Mouse (Mus musculus) midbrain, postnatal 0 days (tissue): Measurements from ENCODE around the gene Pogz. TPM values are rescaled to one million over a fixed set of nuclear protein-coding genes. Genes with fewer than 3 reads are reported as not detected.

Experiments used
- ATAC-seq: fragments of 200-750 bp; cut with Nextera tagmentation; 2 replicates; pipeline ENCODE4 v1.8.0; 2017; ENCODE audit warnings: moderate number of reproducible peaks, mild to moderate bottlenecking, moderate TSS enrichment, moderate library complexity; ENCODE audit not compliant: low FRiP score
- DNase-seq: peaks from one replicate; pipeline ENCODE4 v3.0.0-alpha.2; 2015; ENCODE audit warnings: low spot score
- H3K27ac ChIP-seq: fragments of 300-500 bp; sonication (generic); 2 replicates; pipeline ENCODE4 v1.5.1; 2014; ENCODE audit warnings: low read depth, mild to moderate bottlenecking, low read length, mixed read lengths
- H3K27me3 ChIP-seq: fragments of 300-500 bp; sonication (generic); 2 replicates; pipeline ENCODE4 v1.6.1; 2014; ENCODE audit warnings: low read length, control low read depth, mixed read lengths; ENCODE audit not compliant: insufficient read depth
- H3K36me3 ChIP-seq: fragments of 300-500 bp; sonication (generic); 2 replicates; pipeline ENCODE4 v1.6.1; 2014; ENCODE audit warnings: low read length, control low read depth, mixed read lengths; ENCODE audit not compliant: insufficient read depth
- H3K4me1 ChIP-seq: fragments of 300-500 bp; sonication (generic); 2 replicates; pipeline ENCODE4 v1.6.1; 2014; ENCODE audit warnings: mild to moderate bottlenecking, control low read depth, antibody characterized with exemption, low read length, mixed read lengths; ENCODE audit not compliant: insufficient read depth
- H3K4me2 ChIP-seq: fragments of 300-500 bp; sonication (generic); 2 replicates; pipeline ENCODE4 v1.6.1; 2014; ENCODE audit warnings: low read depth, mild to moderate bottlenecking, low read length, mixed read lengths; ENCODE audit not compliant: poor library complexity, severe bottlenecking
- H3K4me3 ChIP-seq: fragments of 300-500 bp; sonication (generic); 2 replicates; pipeline ENCODE4 v1.5.1; 2014; ENCODE audit warnings: low read depth, mild to moderate bottlenecking, low read length, moderate library complexity
- H3K9ac ChIP-seq: fragments of 300-500 bp; sonication (generic); replicated peaks from 2 replicates; pipeline ENCODE4 v1.6.1; 2014; ENCODE audit warnings: mild to moderate bottlenecking, low read length, moderate library complexity, mixed read lengths; ENCODE audit not compliant: poor library complexity, severe bottlenecking
- H3K9me3 ChIP-seq: fragments of 300-500 bp; sonication (generic); 2 replicates; pipeline ENCODE4 v1.6.1; 2016; ENCODE audit warnings: low read length, control low read depth
- CTCF ChIP-seq: IDR thresholded peaks from 2 replicates; pipeline ENCODE4 v1.5.1; 2016; ENCODE audit warnings: antibody characterized with exemption, mild to moderate bottlenecking
- WGBS: fragments of 180-500 bp; shearing (Covaris S2); extraction: QIAGEN DNeasy Blood & Tissue Kit; methylation state at CpG from one replicate; pipeline ENCODE4 v1.1.7; 2014; 5-methylcytosine and 5-hydroxymethylcytosine counted together
- polyA plus RNA-seq: library from polyadenylated mRNA; unstranded; fragments of >200 nt; fragmentation: Nextera tagmentation; extraction: Ambion mirVana; gene quantifications from 2 replicates; pipeline ENCODE4 v1.2.1, GENCODE M21; 2015
- total RNA-seq: library from RNA; depleted of rRNA; stranded (reverse); fragments of >200 nt; gene quantifications from 2 replicates; pipeline ENCODE4 v1.2.3, GENCODE M21; 2014

The Pogz gene
- total and polyA plus RNA-seq, 2 experiments from 2014 or later: 17.5 to 42.5 TPM

- Histone ChIP-seq H3K4me2 (no peak overlapping the region), H3K27me3 (no peaks in the 10 kb centered on the region), H3K9ac (no peak overlapping the region), H3K36me3 (no peaks in the 10 kb centered on the region), H3K27ac (no peak overlapping the region), H3K4me1 (no peaks in the 10 kb centered on the region), H3K4me3 (no peak overlapping the region), H3K9me3 (no peaks in the 10 kb centered on the region)
- DNase-seq (no peak), ATAC-seq (no peak)
- WGBS: 94% methylated on average over 3 of the region's 3 CpGs
- TF ChIP-seq CTCF: no peak
These were observed 23.7 kb upstream of the Pogz start for GRCm38 (mm10) chr3:94813651-94814050.

- H3K4me1 ChIP-seq: no peaks in the 10 kb centered on the region
- H3K4me2 ChIP-seq: no peak overlapping the region
- H3K4me3 ChIP-seq: no peak overlapping the region
- no peak overlapping the region for H3K27ac ChIP-seq
- H3K36me3 ChIP-seq: no peaks in the 10 kb centered on the region
- ATAC-seq: no peak
- 81% methylated on average over 4 of the region's 4 CpGs for WGBS
- TF ChIP-seq CTCF: no peak
- H3K9me3 ChIP-seq: no peaks in the 10 kb centered on the region
- DNase-seq: no peak
- H3K9ac ChIP-seq: no peak overlapping the region
- H3K27me3 ChIP-seq: no peaks in the 10 kb centered on the region
These were observed 23.3 kb upstream of the Pogz start for GRCm38 (mm10) chr3:94814063-94814462.

- no peak overlapping the region for H3K4me3 ChIP-seq
- H3K27me3 ChIP-seq: no peaks in the 10 kb centered on the region
- no peak overlapping the region for H3K4me2 ChIP-seq
- H3K4me1 ChIP-seq: no peaks in the 10 kb centered on the region
- H3K27ac ChIP-seq: no peak overlapping the region
- 86% methylated on average over 4 of the region's 4 CpGs for WGBS
- TF ChIP-seq CTCF: no peak
- H3K36me3 ChIP-seq: no peaks in the 10 kb centered on the region
- no peak for DNase-seq
- H3K9me3 ChIP-seq: no peaks in the 10 kb centered on the region
- no peak for ATAC-seq
- no peak overlapping the region for H3K9ac ChIP-seq
These were observed 22.7 kb upstream of the Pogz start for GRCm38 (mm10) chr3:94814663-94815062.

GRCm38 (mm10) chr3:94815603-94816002 is 21.8 kb upstream of the Pogz start:
- Histone ChIP-seq H3K4me3 (no peak overlapping the region), H3K4me1 (no peaks in the 10 kb centered on the region), H3K27ac (no peak overlapping the region), H3K36me3 (no peaks in the 10 kb centered on the region), H3K9me3 (no peaks in the 10 kb centered on the region), H3K4me2 (no peak overlapping the region), H3K9ac (no peak overlapping the region), H3K27me3 (no peaks in the 10 kb centered on the region)
- ATAC-seq (no peak), DNase-seq (no peak)
- 0 out of 2 replicates have a peak, but pooled peaks have one; percentile 9 for TF ChIP-seq CTCF

GRCm38 (mm10) chr3:94817731-94818130 is 19.6 kb upstream of the Pogz start:
- TF ChIP-seq CTCF: no peak
- no peak overlapping the region for H3K27ac ChIP-seq
- no peak overlapping the region for H3K4me2 ChIP-seq
- ATAC-seq (no peak), DNase-seq (no peak)
- H3K9me3 ChIP-seq: no peaks in the 10 kb centered on the region
- no peak overlapping the region for H3K4me3 ChIP-seq
- H3K27me3 ChIP-seq: no peaks in the 10 kb centered on the region
- no peaks in the 10 kb centered on the region for H3K36me3 ChIP-seq
- WGBS: 91% methylated on average over 2 of the region's 2 CpGs
- H3K9ac ChIP-seq: no peak overlapping the region
- no peaks in the 10 kb centered on the region for H3K4me1 ChIP-seq

GRCm38 (mm10) chr3:94819452-94820425 is 17.6 kb upstream of the Pogz start:
- Histone ChIP-seq H3K27ac (no peak overlapping the region), H3K9me3 (no peaks in the 10 kb centered on the region), H3K4me3 (no peak overlapping the region), H3K4me1 (no peaks in the 10 kb centered on the region), H3K9ac (no peak overlapping the region), H3K27me3 (no peaks in the 10 kb centered on the region), H3K4me2 (no peak overlapping the region), H3K36me3 (no peaks in the 10 kb centered on the region)
- WGBS: 49% methylated on average over 23 of the region's 24 CpGs
- TF ChIP-seq CTCF: no peak
- no peak for ATAC-seq
- DNase-seq: no peak
